Mouse (Mus musculus): ENCODE results near the gene Fndc8. TPM values are rescaled to one million over a fixed set of nuclear protein-coding genes. Genes with fewer than 3 reads are reported as not detected.

Gene Fndc8
- polyA plus RNA-seq, 1 experiment: not detected

DNA sequence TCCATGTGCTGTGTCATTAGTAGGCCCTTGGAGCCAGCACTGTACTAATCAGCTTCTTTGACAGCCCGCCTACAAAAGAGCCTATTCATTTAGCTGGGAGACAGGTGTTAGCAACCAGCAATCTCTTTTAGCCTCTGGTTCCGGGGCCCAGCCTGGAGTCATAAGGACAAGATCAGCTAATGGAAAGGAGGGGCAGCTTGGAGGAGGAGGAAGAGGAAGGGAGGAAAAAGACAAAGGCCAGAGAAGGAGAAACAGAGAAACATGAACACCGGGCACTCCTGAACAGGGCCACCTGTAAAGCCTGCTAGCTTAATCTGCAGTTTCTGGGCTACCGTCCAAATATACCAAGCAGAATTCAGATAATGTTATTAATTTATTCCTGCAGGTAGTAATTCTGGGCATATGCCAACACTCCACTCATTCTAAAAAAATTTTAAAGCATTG is 28.4 kb upstream of the Fndc8 start:
- WGBS: 69% methylated on average over 4 of the region's 4 CpGs
- no peak overlapping the region for H3K4me3 ChIP-seq (ENCODE audit: insufficient read depth, low read depth, low read length)
- H3K4me1 ChIP-seq (ENCODE audit: control insufficient read depth, insufficient read depth, low read length): no peaks in the 10 kb centered on the region
- no peak overlapping the region for H3K27ac ChIP-seq (ENCODE audit: insufficient read depth, low read depth, low read length)
- TF ChIP-seq POLR2A (IDR thresholded peaks at IDR 0.05; ENCODE audit: insufficient read depth, low read depth, low read length) (no peak), CTCF (IDR thresholded peaks at IDR 0.05; ENCODE audit: insufficient read depth, low read depth, low read length) (no peak)

DNA sequence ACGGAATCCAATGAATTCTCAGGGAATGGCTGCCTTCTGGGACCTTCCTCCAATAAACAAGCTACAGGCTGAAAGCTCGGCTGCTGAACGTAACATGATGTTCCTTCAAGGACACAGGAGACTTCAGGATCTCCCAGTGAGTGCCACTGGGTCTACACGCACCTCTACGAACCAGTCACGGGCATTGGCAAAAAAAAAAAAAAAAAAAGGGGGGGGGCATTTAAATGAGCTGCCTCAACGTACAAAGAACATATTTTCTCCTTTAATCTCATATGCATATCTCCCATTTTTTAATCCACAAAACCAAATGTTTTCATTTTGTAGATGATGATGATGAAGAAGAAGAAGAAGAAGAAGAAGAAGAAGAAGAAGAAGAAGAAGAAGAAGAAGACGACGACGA is 26.0 kb upstream of the Fndc8 start:
- 89% methylated on average over 10 of the region's 10 CpGs for WGBS
- TF ChIP-seq CTCF (IDR thresholded peaks at IDR 0.05; ENCODE audit: insufficient read depth, low read depth, low read length) (no peak), POLR2A (IDR thresholded peaks at IDR 0.05; ENCODE audit: insufficient read depth, low read depth, low read length) (no peak)
- no peak overlapping the region for H3K4me3 ChIP-seq (ENCODE audit: insufficient read depth, low read depth, low read length)
- H3K27ac ChIP-seq (ENCODE audit: insufficient read depth, low read depth, low read length): no peak overlapping the region
- peaks cover 7% of the 10 kb centered on the region for H3K4me1 ChIP-seq (ENCODE audit: control insufficient read depth, insufficient read depth, low read length)

DNA sequence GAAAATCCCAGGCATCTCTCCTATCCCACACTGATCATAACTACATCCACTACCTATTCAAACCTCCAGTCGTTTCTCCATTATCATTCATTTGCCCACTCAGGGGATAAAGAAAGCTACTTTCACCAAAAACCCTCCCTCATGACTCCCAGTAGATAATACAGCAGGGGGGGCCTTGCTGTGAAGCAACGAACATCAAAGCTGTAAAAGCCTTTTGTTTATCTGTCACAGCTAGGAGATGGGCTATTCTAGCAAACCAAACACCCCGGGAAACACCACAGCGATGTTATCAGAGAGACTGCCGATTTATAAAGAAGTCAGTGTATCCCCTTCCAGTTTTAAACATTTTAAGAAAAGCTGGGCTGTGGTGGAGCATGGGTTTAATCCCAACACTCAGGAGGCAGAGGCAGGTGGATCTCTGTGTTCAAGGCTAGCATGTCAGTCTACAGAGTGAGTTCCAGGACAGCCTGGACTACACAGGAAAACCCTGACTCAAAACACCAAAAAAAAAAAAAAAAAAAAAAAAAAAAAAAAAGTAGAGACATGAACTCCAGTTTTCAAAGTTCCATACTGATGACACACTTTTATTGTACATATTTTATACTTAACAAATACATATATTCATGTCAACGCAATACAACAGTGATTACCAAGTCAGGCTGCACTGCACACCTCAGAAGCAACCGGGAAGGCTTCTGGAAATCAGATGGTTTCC is 24.9 kb upstream of the Fndc8 start:
- WGBS: 44% methylated on average over 7 of the region's 7 CpGs
- TF ChIP-seq POLR2A (IDR thresholded peaks at IDR 0.05; ENCODE audit: insufficient read depth, low read depth, low read length) (no peak), CTCF (IDR thresholded peaks at IDR 0.05; ENCODE audit: insufficient read depth, low read depth, low read length) (no peak)
- Histone ChIP-seq H3K4me1 (ENCODE audit: control insufficient read depth, insufficient read depth, low read length) (peaks cover 7% of the 10 kb centered on the region), H3K4me3 (ENCODE audit: insufficient read depth, low read depth, low read length) (no peak overlapping the region), H3K27ac (ENCODE audit: insufficient read depth, low read depth, low read length) (no peak overlapping the region)

DNA sequence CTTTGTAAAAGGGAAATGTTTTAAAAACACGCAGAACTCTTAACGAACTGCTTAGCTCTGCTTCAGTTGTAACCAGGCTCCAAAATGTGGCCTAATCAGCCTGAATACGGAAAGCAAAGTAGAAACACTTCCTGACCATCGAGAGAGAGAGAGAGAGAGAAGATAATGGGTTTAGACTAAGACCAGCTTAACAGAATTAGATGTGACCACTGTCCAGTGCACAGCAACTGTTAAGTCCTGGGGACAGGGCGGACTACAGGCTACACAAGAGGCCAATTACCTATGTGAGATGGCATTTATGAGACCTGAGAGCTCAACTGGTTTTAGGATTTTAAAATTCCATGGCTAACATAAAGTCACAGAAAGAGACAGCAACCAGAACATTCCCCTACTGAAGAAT is 24.0 kb upstream of the Fndc8 start:
- Histone ChIP-seq H3K4me1 (ENCODE audit: control insufficient read depth, insufficient read depth, low read length) (peaks cover 7% of the 10 kb centered on the region), H3K27ac (ENCODE audit: insufficient read depth, low read depth, low read length) (no peak overlapping the region), H3K4me3 (ENCODE audit: insufficient read depth, low read depth, low read length) (no peak overlapping the region)
- TF ChIP-seq CTCF (IDR thresholded peaks at IDR 0.05; ENCODE audit: insufficient read depth, low read depth, low read length) (no peak), POLR2A (IDR thresholded peaks at IDR 0.05; ENCODE audit: insufficient read depth, low read depth, low read length) (no peak)
- WGBS: 70% methylated on average over 5 of the region's 5 CpGs

DNA sequence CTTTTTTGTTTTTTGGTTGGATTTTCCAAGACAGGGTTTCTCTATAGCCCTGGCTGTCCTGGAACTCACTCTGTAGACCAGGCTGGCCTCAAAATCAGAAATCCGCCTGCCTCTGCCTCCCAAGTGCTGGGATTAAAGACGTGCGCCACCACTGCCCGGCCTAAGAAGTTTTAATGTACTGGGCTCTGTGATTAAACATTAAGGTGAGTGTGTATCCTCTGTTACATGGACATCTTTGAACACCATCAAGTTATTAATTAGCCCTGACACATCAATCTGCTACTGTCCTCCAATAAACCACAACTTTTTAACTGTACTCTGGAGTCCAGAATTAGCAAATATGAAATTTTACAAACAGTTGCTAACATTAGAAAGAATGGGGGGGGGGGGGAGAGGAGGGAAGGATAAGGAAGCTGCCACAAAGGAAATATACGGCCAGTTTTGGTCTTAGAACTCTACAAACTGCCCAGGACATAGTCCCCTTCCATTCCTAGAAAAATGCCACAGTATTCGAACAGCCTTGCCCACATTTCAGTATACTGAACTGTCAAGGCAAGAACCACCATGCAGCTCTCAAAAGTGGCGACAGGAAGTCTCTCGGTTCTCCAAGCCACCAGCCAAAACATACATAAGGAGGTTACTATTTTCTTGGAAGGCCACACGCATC is 22.3 kb upstream of the Fndc8 start:
- Histone ChIP-seq H3K27ac (ENCODE audit: insufficient read depth, low read depth, low read length) (no peak overlapping the region), H3K4me3 (ENCODE audit: insufficient read depth, low read depth, low read length) (no peak overlapping the region), H3K4me1 (ENCODE audit: control insufficient read depth, insufficient read depth, low read length) (peaks cover 7% of the 10 kb centered on the region)
- TF ChIP-seq POLR2A (IDR thresholded peaks at IDR 0.05; ENCODE audit: insufficient read depth, low read depth, low read length): no peak
- no peak for TF ChIP-seq CTCF (IDR thresholded peaks at IDR 0.05; ENCODE audit: insufficient read depth, low read depth, low read length)
- WGBS: 70% methylated on average over 9 of the region's 9 CpGs

DNA sequence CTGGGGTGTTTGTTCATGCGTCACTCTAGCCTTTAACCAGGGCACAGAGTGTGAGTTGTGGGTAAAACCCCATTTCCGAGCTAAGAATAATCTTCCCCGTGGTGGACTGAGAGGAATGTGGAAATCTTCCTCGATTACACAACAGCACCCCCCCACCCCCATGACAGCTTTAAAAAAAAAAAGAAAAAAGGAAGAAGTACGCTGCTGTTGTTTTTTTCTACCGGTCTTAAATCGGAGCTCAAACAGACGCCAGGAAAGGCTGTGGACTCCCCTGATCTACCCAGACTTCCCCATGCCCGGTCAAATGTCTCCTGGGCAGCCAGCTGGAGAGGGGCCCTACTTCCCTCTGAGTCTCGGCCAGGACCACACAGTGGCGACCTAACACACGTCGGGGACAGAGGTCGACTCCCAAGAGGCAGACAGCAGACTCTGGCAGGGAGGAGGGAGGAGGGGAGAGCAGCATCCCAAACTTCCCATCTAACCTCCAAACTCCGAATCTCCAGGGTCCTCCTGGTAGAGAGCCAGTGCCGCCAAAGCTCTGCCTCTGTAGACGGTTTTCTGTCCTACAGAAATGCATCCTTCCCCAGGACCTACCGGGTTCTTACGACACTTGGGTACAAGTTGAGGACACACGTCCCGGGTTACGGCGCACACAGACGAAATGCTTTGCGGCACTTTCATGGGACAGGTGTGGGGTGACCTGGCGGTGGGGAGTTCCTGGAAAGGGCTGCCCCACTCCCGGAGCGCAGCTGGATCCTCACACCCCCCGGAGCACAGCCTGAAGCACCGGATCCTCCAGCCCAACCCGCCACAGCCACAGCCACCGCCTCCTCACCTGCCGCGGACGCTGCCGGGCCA is 21.5 kb upstream of the Fndc8 start:
- 7% methylated on average over 36 of the region's 36 CpGs for WGBS
- no peak overlapping the region for H3K27ac ChIP-seq (ENCODE audit: insufficient read depth, low read depth, low read length)
- peaks cover 7% of the 10 kb centered on the region for H3K4me1 ChIP-seq (ENCODE audit: control insufficient read depth, insufficient read depth, low read length)
- H3K4me3 ChIP-seq (ENCODE audit: insufficient read depth, low read depth, low read length): peak overlapping the region; percentile 64
- TF ChIP-seq POLR2A (IDR thresholded peaks at IDR 0.05; ENCODE audit: insufficient read depth, low read depth, low read length): no peak

DNA sequence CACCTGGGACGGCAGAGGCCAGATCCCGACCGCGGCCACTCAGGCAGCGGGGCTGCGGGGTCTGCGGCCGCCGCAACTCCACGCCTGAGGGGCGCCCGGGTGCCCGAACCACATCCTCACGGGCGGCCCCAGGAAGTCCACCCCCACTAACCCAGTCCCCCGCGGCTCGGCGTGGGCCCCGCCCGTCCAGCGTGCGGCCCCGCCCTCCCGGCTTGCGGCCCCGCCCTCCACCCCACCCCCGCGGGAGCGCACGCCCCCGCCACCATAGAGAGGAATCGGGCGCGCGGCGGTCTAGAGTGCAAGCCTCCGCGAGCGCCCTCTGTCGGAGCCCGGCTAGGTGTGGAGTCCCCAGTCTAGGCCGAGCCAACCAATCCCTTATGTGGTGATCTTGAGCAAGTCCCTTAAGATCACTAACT is 20.9 kb upstream of the Fndc8 start, which contains the start of gene Rffl:
Gene Rffl (minus strand): TSS at position 180 of the 416 bp plus-strand sequence.
- under 1% methylated on average over 39 of the region's 43 CpGs for WGBS
- Histone ChIP-seq H3K4me1 (ENCODE audit: control insufficient read depth, insufficient read depth, low read length) (peaks cover 7% of the 10 kb centered on the region), H3K4me3 (ENCODE audit: insufficient read depth, low read depth, low read length) (peak within 1 kb of the TSS; percentile 64), H3K27ac (ENCODE audit: insufficient read depth, low read depth, low read length) (no peak within 1 kb of the TSS)
- TF ChIP-seq POLR2A (IDR thresholded peaks at IDR 0.05; ENCODE audit: insufficient read depth, low read depth, low read length) (peak; percentile 46; the same call in 1 of the 2 replicates), CTCF (IDR thresholded peaks at IDR 0.05; ENCODE audit: insufficient read depth, low read depth, low read length) (peak; percentile 81)

DNA sequence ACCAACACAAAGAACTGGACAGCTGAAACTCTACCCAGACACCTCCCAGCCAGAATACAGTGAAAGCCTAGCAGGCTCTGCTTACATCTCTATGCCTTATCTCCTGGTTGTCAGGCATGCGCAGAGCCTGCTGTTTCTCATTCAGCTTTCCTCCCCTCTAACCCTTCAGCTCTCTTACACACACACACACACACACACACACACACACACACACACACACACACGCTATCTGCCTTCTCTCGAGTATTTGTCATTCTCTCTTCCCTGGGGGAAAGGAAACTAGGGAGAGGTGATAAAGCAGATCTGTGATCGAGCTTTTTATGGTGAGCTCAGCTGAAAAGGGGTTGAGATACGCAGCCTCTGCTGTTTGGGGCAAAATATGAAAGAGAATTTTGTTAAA is 17.0 kb upstream of the Fndc8 start:
- 66% methylated on average over 5 of the region's 5 CpGs for WGBS
- Histone ChIP-seq H3K4me3 (ENCODE audit: insufficient read depth, low read depth, low read length) (no peak overlapping the region), H3K27ac (ENCODE audit: insufficient read depth, low read depth, low read length) (no peak overlapping the region), H3K4me1 (ENCODE audit: control insufficient read depth, insufficient read depth, low read length) (peaks cover 7% of the 10 kb centered on the region)
- TF ChIP-seq POLR2A (IDR thresholded peaks at IDR 0.05; ENCODE audit: insufficient read depth, low read depth, low read length) (no peak), CTCF (IDR thresholded peaks at IDR 0.05; ENCODE audit: insufficient read depth, low read depth, low read length) (no peak)

All from olfactory bulb, adult 2 months (tissue).